13 mouse cellular contexts compared by ENCODE assay signal in the genomic region with DNA sequence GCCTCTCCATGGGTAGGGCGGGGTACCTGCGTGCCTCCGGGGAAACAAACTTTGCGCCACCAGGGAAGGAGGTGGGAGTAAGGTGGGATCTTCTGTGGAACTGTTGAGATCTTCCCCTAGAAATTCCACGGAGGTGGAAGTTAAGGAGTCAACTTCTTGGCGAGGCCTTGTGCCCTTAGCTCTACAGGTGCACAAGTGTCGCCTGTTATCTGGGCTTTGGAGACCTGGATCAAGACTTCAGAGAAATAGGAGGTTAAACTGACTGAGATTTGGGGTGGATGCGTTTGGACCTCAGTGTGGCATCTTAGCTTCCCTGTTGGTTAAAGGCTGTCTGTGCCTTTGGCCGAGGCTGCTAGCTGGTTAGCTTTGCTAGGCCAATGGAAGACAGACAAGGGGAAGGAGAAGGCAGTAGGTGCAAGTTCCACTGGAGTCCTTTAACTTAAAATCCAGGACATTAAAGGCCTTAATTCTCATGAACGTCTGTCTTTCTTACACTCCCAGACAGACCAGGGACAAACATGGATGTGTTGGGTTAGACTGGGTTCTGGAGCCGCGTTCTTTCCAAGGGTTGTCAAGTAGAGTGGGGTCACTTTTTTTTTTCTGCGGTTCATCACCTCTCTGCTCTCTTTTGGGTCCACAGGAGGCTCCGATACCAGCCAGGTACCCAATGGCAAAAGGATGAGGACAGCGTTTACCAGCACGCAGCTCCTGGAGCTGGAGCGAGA. TPM values are rescaled to one million over a fixed set of nuclear protein-coding genes. Genes with fewer than 3 reads are reported as not detected.
A peak's percentile ranks its signal among the peaks of the same experiment; 100 is the strongest.
DNase-seq lines count a peak whose midpoint lies in the region; ATAC-seq and TF ChIP-seq lines count a peak whose summit lies in the region.
"Had no signal": no experiment of that assay in that cellular context is flagged by ENCODE, and none has a peak within 500 bp of the region (broad histone marks: within the 10 kb centered on the region; RNA-seq: fewer than 3 reads in every experiment).

No protein-coding gene starts in this region.

- H3K4me3 ChIP-seq in heart, postnatal 0 days (ENCODE audit: low read depth, low read length), result peak overlapping the region; percentile 27
- H3K4me3 ChIP-seq in forebrain, embryonic 10.5 days, result peak overlapping the region; percentile 56
- H3K4me3 ChIP-seq in limb, embryonic 12.5 days (replicated peaks), result peak overlapping the region; percentile 37
- H3K4me3 ChIP-seq in olfactory bulb, adult 2 months (ENCODE audit: insufficient read depth, low read depth, low read length), result peak overlapping the region; percentile 27; the same call in 1 of the 2 replicates
- H3K4me3 ChIP-seq: lung, embryonic 15.5 days had no signal

- no peak overlapping the region for H3K9ac ChIP-seq in heart, postnatal 0 days (replicated peaks; ENCODE audit: low read depth, low read length)
- H3K9ac ChIP-seq in limb, embryonic 12.5 days (replicated peaks), result 0 out of 2 replicates have a peak overlapping the region, but pooled peaks have one; percentile 18
- H3K9ac ChIP-seq: lung, embryonic 15.5 days had no signal

- no peaks in the 10 kb centered on the region for H3K9me3 ChIP-seq in heart, postnatal 0 days (replicated peaks; ENCODE audit: control insufficient read depth, low read length)
- H3K9me3 ChIP-seq in forebrain, embryonic 10.5 days, result no peaks in the 10 kb centered on the region
- H3K9me3 ChIP-seq in limb, embryonic 12.5 days, result no peaks in the 10 kb centered on the region
- H3K9me3 ChIP-seq: lung, embryonic 15.5 days had no signal

- peaks cover 100% of the 10 kb centered on the region for H3K27me3 ChIP-seq in heart, postnatal 0 days (ENCODE audit: control insufficient read depth, insufficient read depth, low read length)
- peaks cover 100% of the 10 kb centered on the region for H3K27me3 ChIP-seq in forebrain, embryonic 10.5 days (ENCODE audit: poor library complexity, severe bottlenecking)
- peaks cover 98% of the 10 kb centered on the region for H3K27me3 ChIP-seq in limb, embryonic 12.5 days
- H3K27me3 ChIP-seq: CH12.LX had no signal

- no peak for TF ChIP-seq EP300 in heart, postnatal 0 days (IDR thresholded peaks at IDR 0.05; ENCODE audit: low read depth)

- TF ChIP-seq CTCF in heart, postnatal 0 days (IDR thresholded peaks at IDR 0.05; ENCODE audit: low read depth), result no peak
- no peak for TF ChIP-seq CTCF in olfactory bulb, adult 2 months (IDR thresholded peaks at IDR 0.05; ENCODE audit: insufficient read depth, low read depth, low read length)

- 2% methylated on average over 17 of the region's 17 CpGs for WGBS in heart, postnatal 0 days
- WGBS in forebrain, embryonic 10.5 days, result under 1% methylated on average over 17 of the region's 17 CpGs
- under 1% methylated on average over 17 of the region's 17 CpGs for WGBS in limb, embryonic 12.5 days
- 6% methylated on average over 17 of the region's 17 CpGs for WGBS in olfactory bulb, adult 2 months

- no peak for DNase-seq in heart, postnatal 0 days (ENCODE audit: low spot score)
- no peak for DNase-seq in heart, adult 18-20 months
- DNase-seq in forebrain, embryonic 10.5 days (ENCODE audit: extremely low spot score, low spot score), result peak; percentile 31
- no peak for DNase-seq in cerebellum, postnatal 10 days
- no peak for DNase-seq in layer of hippocampus, adult 18-20 months (ENCODE audit: low spot score in 2 of 2)
- no peak for DNase-seq in urinary bladder, adult 18-20 months (ENCODE audit: low spot score in 2 of 2)
- DNase-seq: adrenal gland, postnatal 14 days had no signal

- no peak for TF ChIP-seq POLR2A in olfactory bulb, adult 2 months (IDR thresholded peaks at IDR 0.05; ENCODE audit: insufficient read depth, low read depth, low read length)

- H3K27ac ChIP-seq in heart, postnatal 0 days (ENCODE audit: low read depth), result no peak overlapping the region
- H3K27ac ChIP-seq in forebrain, embryonic 10.5 days, result peak overlapping the region; percentile 85
- H3K27ac ChIP-seq in limb, embryonic 12.5 days, result no peak overlapping the region
- no peak overlapping the region for H3K27ac ChIP-seq in olfactory bulb, adult 2 months (ENCODE audit: insufficient read depth, low read depth, low read length)
- H3K27ac ChIP-seq: lung, embryonic 15.5 days had no signal

- H3K4me2 ChIP-seq in heart, postnatal 0 days (ENCODE audit: low read depth, low read length), result peak overlapping the region; percentile 24; the same call in 1 of the 2 replicates
- peak overlapping the region; percentile 54 for H3K4me2 ChIP-seq in limb, embryonic 12.5 days

- no peak for ATAC-seq in heart, postnatal 0 days (ENCODE audit: insufficient read depth, low read depth)
- ATAC-seq in limb, embryonic 12.5 days (ENCODE audit: insufficient number of reproducible peaks, insufficient read depth, low FRiP score, low TSS enrichment, low read depth), result no peak

- H3K36me3 ChIP-seq in heart, postnatal 0 days (replicated peaks; ENCODE audit: control insufficient read depth, insufficient read depth, low read length), result no peaks in the 10 kb centered on the region
- H3K36me3 ChIP-seq in forebrain, embryonic 10.5 days (replicated peaks), result no peaks in the 10 kb centered on the region
- H3K36me3 ChIP-seq in limb, embryonic 12.5 days, result no peaks in the 10 kb centered on the region
- H3K36me3 ChIP-seq: lung, embryonic 15.5 days had no signal

- H3K4me1 ChIP-seq in heart, postnatal 0 days (ENCODE audit: control insufficient read depth, insufficient read depth), result no peaks in the 10 kb centered on the region
- H3K4me1 ChIP-seq in forebrain, embryonic 10.5 days, result peaks cover 76% of the 10 kb centered on the region
- H3K4me1 ChIP-seq in limb, embryonic 12.5 days (replicated peaks), result peaks cover 28% of the 10 kb centered on the region
- H3K4me1 ChIP-seq in olfactory bulb, adult 2 months (ENCODE audit: control insufficient read depth, insufficient read depth, low read length), result peaks cover 12% of the 10 kb centered on the region

RNA-seq across cellular contexts. Expression of gene Gsx2, which starts 1.1 kb away (rescaled TPM):
- total RNA-seq in heart, postnatal 0 days (2014; rRNA removed; ENCODE audit: low replicate concordance), result not detected in 2 replicates
- not detected in 2 replicates for polyA plus RNA-seq in heart, postnatal 0 days (2015; fragmentation: Nextera tagmentation; extraction: Ambion mirVana)
- not detected for total RNA-seq in heart, adult 18-20 months (2021)
- polyA plus RNA-seq in forebrain, embryonic 10.5 days (2016; fragmentation: Nextera tagmentation; extraction: Ambion mirVana), result 8.8 and 10.5 TPM in 2 replicates
- not detected in 2 replicates for polyA plus RNA-seq in limb, embryonic 12.5 days (2016; fragmentation: Nextera tagmentation; extraction: Ambion mirVana)
- not detected in 2 replicates for polyA plus RNA-seq in olfactory bulb, adult 2 months (2012; ENCODE audit: insufficient read depth, insufficient read length, low replicate concordance, missing spikeins)
- under 1 TPM; 0.52 to 0.68 TPM for total RNA-seq in layer of hippocampus, adult 18-20 months (2021)
- total RNA-seq: adrenal gland, postnatal 14 days; CH12.LX; gastrocnemius, postnatal 10 days; neutrophil, adult 5-6 weeks had no signal
- polyA plus RNA-seq: lung, embryonic 15.5 days had no signal

RNA-seq across cellular contexts. Expression of gene Chic2, which starts 31.9 kb away (rescaled TPM):
- 18.4 and 28.5 TPM in 2 replicates for total RNA-seq in heart, postnatal 0 days (2014; rRNA removed; ENCODE audit: low replicate concordance)
- polyA plus RNA-seq in heart, postnatal 0 days (2015; fragmentation: Nextera tagmentation; extraction: Ambion mirVana), result 27.4 and 28.5 TPM in 2 replicates
- total RNA-seq in heart, adult 18-20 months (2021), result 10 to 100 TPM; 16.7 to 17.0 TPM
- 34.4 and 37.8 TPM in 2 replicates for polyA plus RNA-seq in forebrain, embryonic 10.5 days (2016; fragmentation: Nextera tagmentation; extraction: Ambion mirVana)
- polyA plus RNA-seq in limb, embryonic 12.5 days (2016; fragmentation: Nextera tagmentation; extraction: Ambion mirVana), result 55.0 and 56.8 TPM in 2 replicates
- polyA plus RNA-seq in olfactory bulb, adult 2 months (2012; ENCODE audit: insufficient read depth, insufficient read length, low replicate concordance, missing spikeins), result 415 TPM in 1 of 2 replicates, not detected in the other
- 10 to 100 TPM; 14.8 to 20.5 TPM for total RNA-seq in layer of hippocampus, adult 18-20 months (2021)
